8 mouse cellular contexts compared by ENCODE assay signal in the genomic region with DNA sequence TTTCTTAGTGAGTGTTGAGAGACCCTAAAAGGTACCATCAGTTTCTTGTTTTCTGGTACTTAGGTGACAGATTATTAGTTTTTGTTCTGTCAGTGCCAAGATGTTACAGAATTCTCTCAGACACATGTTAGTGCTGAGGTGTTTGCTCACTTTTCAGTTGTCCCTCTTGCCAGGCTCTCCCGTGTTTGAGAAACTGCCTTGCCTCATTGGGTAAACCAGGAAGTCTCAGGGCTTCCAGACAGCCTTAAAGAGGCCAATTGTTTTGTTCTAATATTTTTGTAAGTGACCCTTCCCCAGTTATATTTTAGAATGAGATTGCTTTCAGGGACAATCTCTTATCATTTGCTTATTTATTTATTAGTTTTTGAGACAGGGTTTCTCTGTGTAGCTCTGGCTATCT. TPM values are rescaled to one million over a fixed set of nuclear protein-coding genes. Genes with fewer than 3 reads are reported as not detected.
DNase-seq lines count a peak whose midpoint lies in the region; ATAC-seq and TF ChIP-seq lines count a peak whose summit lies in the region.

No protein-coding gene starts in this region.

- 26% methylated on average over 1 of the region's 1 CpGs for WGBS in hindbrain, embryonic 12.5 days

- H3K9ac ChIP-seq in MEL (ENCODE audit: control insufficient read depth, low read depth, low read length, poor library complexity, severe bottlenecking): peak overlapping the region; percentile 54
- H3K9ac ChIP-seq in hindbrain, embryonic 12.5 days: no peak overlapping the region

- no peaks in the 10 kb centered on the region for H3K27me3 ChIP-seq in erythroblast, embryonic 14.5 days (ENCODE audit: control insufficient read depth)
- no peaks in the 10 kb centered on the region for H3K27me3 ChIP-seq in MEL (ENCODE audit: control insufficient read depth in 1 of 2, insufficient read depth in 2 of 2, low read length in 2 of 2)
- H3K27me3 ChIP-seq in hindbrain, embryonic 12.5 days: no peaks in the 10 kb centered on the region

- H3K79me2 ChIP-seq in MEL (ENCODE audit: control insufficient read depth, insufficient read depth, low read length, poor library complexity): peaks cover 59% of the 10 kb centered on the region

- DNase-seq in MEL (ENCODE audit: low read depth, low spot score): peak; percentile 40
- DNase-seq in lung, postnatal 10 days: peak; percentile 11
- DNase-seq in frontal cortex, adult 2 months (ENCODE audit: extremely low spot score in 1 of 2, low spot score in 1 of 2): no peak
- DNase-seq in right cerebral cortex, postnatal 10 days (ENCODE audit: low spot score in 2 of 2): no peak
- no peak for DNase-seq in retina, embryonic 14.5 days (ENCODE audit: low spot score)

- TF ChIP-seq EP300 in MEL (IDR thresholded peaks at IDR 0.05; ENCODE audit: low read depth in 1 of 2, low read length in 2 of 2): no peak

- no peak for TF ChIP-seq CTCF in MEL (IDR thresholded peaks at IDR 0.05 in 2 of 3, conservative IDR thresholded peaks at IDR 0.05 in 1 of 3; ENCODE audit: control insufficient read depth in 1 of 3, insufficient read depth in 1 of 3, low read depth in 2 of 3, low read length in 3 of 3, poor library complexity in 1 of 3, severe bottlenecking in 1 of 3)

- ATAC-seq in erythroblast, adult 5-6 weeks (replicated peaks; ENCODE audit: low FRiP score, poor library complexity, severe bottlenecking): no peak
- no peak for ATAC-seq in hindbrain, embryonic 12.5 days (ENCODE audit: low FRiP score)

- H3K4me2 ChIP-seq in hindbrain, embryonic 12.5 days (replicated peaks): peak overlapping the region; percentile 86

- no peaks in the 10 kb centered on the region for H3K9me3 ChIP-seq in erythroblast, embryonic 14.5 days (ENCODE audit: control insufficient read depth, low read length)
- H3K9me3 ChIP-seq in MEL (replicated peaks; ENCODE audit: insufficient read depth, low read length): no peaks in the 10 kb centered on the region
- no peaks in the 10 kb centered on the region for H3K9me3 ChIP-seq in hindbrain, embryonic 12.5 days (replicated peaks)

- H3K36me3 ChIP-seq in erythroblast, embryonic 14.5 days (ENCODE audit: control insufficient read depth): peaks cover 59% of the 10 kb centered on the region
- peaks cover 13 to 48% of the 10 kb centered on the region in 2 experiments for H3K36me3 ChIP-seq in MEL (ENCODE audit: control insufficient read depth in 1 of 2, insufficient read depth in 2 of 2, low read length in 2 of 2)
- H3K36me3 ChIP-seq in hindbrain, embryonic 12.5 days: peaks cover 5% of the 10 kb centered on the region; the same call in 1 of the 2 replicates

- no peak for TF ChIP-seq POLR2A in MEL (IDR thresholded peaks at IDR 0.05; ENCODE audit: control insufficient read depth in 1 of 2, insufficient read depth in 1 of 2, low read depth in 1 of 2, low read length in 2 of 2, poor library complexity in 1 of 2)

- H3K27ac ChIP-seq in MEL (ENCODE audit: control insufficient read depth, low read depth, low read length): no peak overlapping the region
- no peak overlapping the region for H3K27ac ChIP-seq in hindbrain, embryonic 12.5 days

- no peak for TF ChIP-seq RAD21 in MEL (IDR thresholded peaks at IDR 0.05; ENCODE audit: low read depth, low read length)

- H3K4me1 ChIP-seq in erythroblast, embryonic 14.5 days (ENCODE audit: control insufficient read depth): peaks cover 70% of the 10 kb centered on the region
- H3K4me1 ChIP-seq in MEL (ENCODE audit: control insufficient read depth in 1 of 2, insufficient read depth in 2 of 2, low read length in 2 of 2): peaks cover 13 to 16% of the 10 kb centered on the region in 2 experiments
- H3K4me1 ChIP-seq in hindbrain, embryonic 12.5 days: peaks cover 35% of the 10 kb centered on the region

- peak overlapping the region; percentile 100 for H3K4me3 ChIP-seq in erythroblast, embryonic 14.5 days (replicated peaks)
- peak overlapping the region; percentile 25 to 98 for H3K4me3 ChIP-seq in MEL (ENCODE audit: control insufficient read depth in 1 of 2, insufficient read depth in 1 of 2, low read depth in 2 of 2, low read length in 2 of 2)
- H3K4me3 ChIP-seq in hindbrain, embryonic 12.5 days: peak overlapping the region; percentile 89

TF ChIP-seq in MEL, 35 proteins besides CTCF, POLR2A, EP300 and RAD21:
- TF ChIP-seq MXI1 (IDR thresholded peaks at IDR 0.05; ENCODE audit: low read depth, low read length) (peak; percentile 7; the same call in 1 of the 2 replicates), ELF1 (IDR thresholded peaks at IDR 0.05; ENCODE audit: low read depth, low read length) (0 out of 2 replicates have a peak, but pooled peaks have one; percentile 38), MYC (IDR thresholded peaks at IDR 0.05; ENCODE audit: low read depth, low read length) (no peak), ZKSCAN1 (IDR thresholded peaks at IDR 0.05; ENCODE audit: low read depth, low read length) (no peak)

RNA-seq across cellular contexts. Expression of a gene that starts 2.1 kb away (rescaled TPM):
- polyA plus RNA-seq in erythroblast, embryonic 14.5 days (2012): 3.1 and 3.8 TPM in 2 replicates
- total RNA-seq in erythroblast, adult 5-6 weeks (2015; ENCODE audit: low replicate concordance): 166 TPM in 2 replicates
- total RNA-seq in erythroblast, adult 5-6 weeks (2017; ENCODE audit: low replicate concordance): 245 and 256 TPM in 2 replicates
- total RNA-seq in MEL (2012; rRNA removed): 31.9 and 35.8 TPM in 2 replicates
- polyA plus RNA-seq in MEL (2012; ENCODE audit: insufficient read depth in 1 of 2, insufficient read length in 2 of 2, low read depth in 1 of 2, low replicate concordance in 2 of 2, missing spikeins in 1 of 2): 10 to 100 TPM; 36.1 to 46.2 TPM
- 119 TPM in 2 replicates for polyA plus RNA-seq in hindbrain, embryonic 12.5 days (2016; fragmentation: Nextera tagmentation; extraction: Ambion mirVana)
- polyA plus RNA-seq in frontal cortex, adult 2 months (2012; rRNA removed): 58.5 and 62.7 TPM in 2 replicates

Comparison
In these comparisons a context has a peak if more than half of its experiments do, and no peak if none do; other contexts are left out.
1. DNase-seq: peak in MEL (single experiment) and lung, postnatal 10 days (single experiment); none in frontal cortex, adult 2 months (0 of 2), right cerebral cortex, postnatal 10 days (0 of 2) and retina, embryonic 14.5 days (single experiment).
2. Peak in every context shown above with its lines, with median percentiles within 50 percentile points of each other: H3K4me3 ChIP-seq.